Mouse (Mus musculus): Measurements from ENCODE around the gene Oca2. TPM values are rescaled to one million over a fixed set of nuclear protein-coding genes. Genes with fewer than 3 reads are reported as not detected.

Oca2 gene
- total RNA-seq (2023): not detected

DNA sequence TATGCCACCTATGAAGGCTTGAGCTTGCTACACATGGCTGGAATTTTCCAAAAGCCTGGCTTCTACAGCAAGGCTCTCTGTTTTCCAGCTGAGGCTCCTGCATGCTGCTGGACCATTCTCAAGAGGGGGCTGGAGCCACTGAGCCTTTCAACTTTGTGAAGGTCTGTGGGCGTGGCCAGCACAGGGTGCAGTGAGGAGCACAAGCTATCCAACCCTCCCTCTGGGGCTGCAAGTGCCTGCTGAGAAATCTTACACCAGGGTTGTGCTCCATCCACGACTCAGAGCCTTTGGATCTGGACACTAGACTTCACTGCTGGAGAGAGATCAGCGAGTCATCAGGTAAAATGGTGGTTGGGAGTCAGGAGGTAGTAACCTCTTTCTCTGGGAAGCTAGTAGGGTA, at the start of gene Oca2:
Gene Oca2, plus strand, starts transcription at position 218 of the 400 bp plus-strand sequence.

Other genes starting within 250 kb of the Oca2 start
- gene Nipa1, start 219.8 kb upstream of the Oca2 start, total RNA-seq (2023): 1 to 10 TPM in 1 of 2 experiments, under 1 TPM in 1; 0.68 to 1.8 TPM
- 10 to 100 TPM; 40.0 to 41.5 TPM for gene Herc2, start 189.6 kb upstream of the Oca2 start, total RNA-seq (2023)

Measured in neutrophil, adult 59 days (primary cell).